Mouse (Mus musculus) liver, embryonic 14.5 days (tissue): ENCODE measurements at regions not wholly inside any gene's neighbourhood (a gene's known extent, or its start where the extent isn't known, plus 50 kb on each side); places are given as distances from the start of the nearest gene placed in this dataset.

Experiments used
- CTCF ChIP-seq: IDR thresholded peaks from 2 replicates; pipeline ENCODE4 v1.5.1; 2016; ENCODE audit warnings: antibody characterized with exemption, low read depth, control low read depth
- EP300 ChIP-seq: IDR thresholded peaks from 2 replicates; pipeline ENCODE4 v1.6.1; 2016; ENCODE audit warnings: antibody characterized with exemption, low read depth

GRCm38 (mm10) chr12:9228486-9228885 is 198.7 kb downstream of the Ttc32 start:
- TF ChIP-seq CTCF: no peak
- TF ChIP-seq EP300: no peak
